Mouse (Mus musculus) cerebellum, adult 2 months (tissue): Measurements from ENCODE around the gene a. TPM values are rescaled to one million over a fixed set of nuclear protein-coding genes. Genes with fewer than 3 reads are reported as not detected.

Source experiments
- DNase-seq, 2 experiments: peaks; one replicate each; pipeline ENCODE4 v3.0.0; 2021
- H3K27ac ChIP-seq: fragments of 200-500 bp; 2 replicates; pipeline ENCODE4 v1.5.1; 2012; ENCODE audit warnings: low read length, control low read depth, inconsistent platforms; ENCODE audit not compliant: insufficient read depth
- H3K27me3 ChIP-seq: fragments of 200-500 bp; 2 replicates; pipeline ENCODE4 v1.6.1; 2012; ENCODE audit warnings: inconsistent platforms, mild to moderate bottlenecking, low read length, moderate library complexity; ENCODE audit not compliant: control insufficient read depth, insufficient read depth
- H3K4me1 ChIP-seq: fragments of 200-500 bp; 2 replicates; pipeline ENCODE4 v1.6.1; 2011; ENCODE audit warnings: low read length; ENCODE audit not compliant: control insufficient read depth, insufficient read depth
- H3K4me3 ChIP-seq: fragments of 200-500 bp; replicated peaks from 2 replicates; pipeline ENCODE3; 2011; ENCODE audit warnings: mild to moderate bottlenecking, low read depth, low read length, control low read depth; ENCODE audit not compliant: insufficient read depth
- CTCF ChIP-seq: fragments of 200-500 bp; IDR thresholded peaks from 2 replicates; pipeline ENCODE4 v1.5.1; 2011; ENCODE audit warnings: low read depth, mild to moderate bottlenecking, control low read depth, low read length, moderate library complexity, borderline replicate concordance; ENCODE audit not compliant: insufficient read depth
- POLR2A ChIP-seq: fragments of 200-500 bp; IDR thresholded peaks from 2 replicates; pipeline ENCODE4 v1.6.1; 2011; ENCODE audit warnings: low read length, control low read depth, borderline replicate concordance; ENCODE audit not compliant: insufficient read depth
- WGBS: fragments of 180-500 bp; shearing (Covaris S2); methylation state at CpG from one replicate; pipeline ENCODE4 v1.1.7; 2018; 5-methylcytosine and 5-hydroxymethylcytosine counted together
- polyA plus RNA-seq: library from polyadenylated mRNA; depleted of rRNA; stranded (reverse); fragments of >200 nt; gene quantifications from 2 replicates; pipeline ENCODE4 v1.2.3, GENCODE M21; 2012

The a gene
- polyA plus RNA-seq, 1 experiment: 0.28 TPM

DNA sequence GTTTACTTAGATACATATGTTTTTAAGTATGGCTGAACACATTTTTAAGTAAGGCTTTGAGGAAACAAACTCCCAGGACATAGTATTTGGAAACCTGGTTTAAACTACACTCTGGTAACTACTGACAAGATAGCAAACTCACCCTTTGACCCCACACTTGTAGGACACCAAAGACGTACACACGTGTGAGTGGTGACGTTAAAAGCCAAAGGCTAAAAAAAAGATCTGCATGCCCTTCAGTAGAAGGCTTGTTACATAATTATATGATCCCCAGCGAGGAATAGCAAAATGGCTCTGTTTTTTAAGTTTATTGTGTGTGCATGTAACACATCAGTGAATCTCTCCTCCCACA is 289.0 kb downstream of the a start:
- no peaks in the 10 kb centered on the region for H3K27me3 ChIP-seq
- DNase-seq: no peak
- 78% methylated on average over 4 of the region's 4 CpGs for WGBS
- no peak overlapping the region for H3K27ac ChIP-seq
- H3K4me1 ChIP-seq: peaks cover 3% of the 10 kb centered on the region; the same call in 1 of the 2 replicates
- TF ChIP-seq CTCF (no peak), POLR2A (no peak)
- H3K4me3 ChIP-seq: no peak overlapping the region

DNA sequence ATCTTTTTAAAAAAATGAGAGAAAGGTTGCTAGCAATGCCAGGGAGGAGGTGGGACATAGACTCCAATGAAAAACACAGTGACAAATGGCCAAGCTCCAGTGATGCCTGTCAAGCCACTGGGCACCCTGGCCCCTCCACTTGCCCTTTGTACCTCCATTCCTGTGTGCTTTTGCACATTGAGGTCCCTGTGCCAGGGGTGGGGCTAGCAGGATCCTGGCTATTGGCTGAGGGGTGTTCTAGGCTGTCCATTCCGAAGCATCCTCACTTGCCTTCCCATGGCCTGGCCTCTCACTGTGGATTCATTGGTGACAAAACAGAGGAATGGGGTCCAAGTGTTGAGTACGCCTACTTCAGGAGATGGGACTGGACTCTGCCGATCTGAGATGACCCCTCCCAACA is 289.9 kb downstream of the a start:
- 93% methylated on average over 3 of the region's 3 CpGs for WGBS
- no peaks in the 10 kb centered on the region for H3K27me3 ChIP-seq
- TF ChIP-seq POLR2A (no peak), CTCF (no peak)

DNA sequence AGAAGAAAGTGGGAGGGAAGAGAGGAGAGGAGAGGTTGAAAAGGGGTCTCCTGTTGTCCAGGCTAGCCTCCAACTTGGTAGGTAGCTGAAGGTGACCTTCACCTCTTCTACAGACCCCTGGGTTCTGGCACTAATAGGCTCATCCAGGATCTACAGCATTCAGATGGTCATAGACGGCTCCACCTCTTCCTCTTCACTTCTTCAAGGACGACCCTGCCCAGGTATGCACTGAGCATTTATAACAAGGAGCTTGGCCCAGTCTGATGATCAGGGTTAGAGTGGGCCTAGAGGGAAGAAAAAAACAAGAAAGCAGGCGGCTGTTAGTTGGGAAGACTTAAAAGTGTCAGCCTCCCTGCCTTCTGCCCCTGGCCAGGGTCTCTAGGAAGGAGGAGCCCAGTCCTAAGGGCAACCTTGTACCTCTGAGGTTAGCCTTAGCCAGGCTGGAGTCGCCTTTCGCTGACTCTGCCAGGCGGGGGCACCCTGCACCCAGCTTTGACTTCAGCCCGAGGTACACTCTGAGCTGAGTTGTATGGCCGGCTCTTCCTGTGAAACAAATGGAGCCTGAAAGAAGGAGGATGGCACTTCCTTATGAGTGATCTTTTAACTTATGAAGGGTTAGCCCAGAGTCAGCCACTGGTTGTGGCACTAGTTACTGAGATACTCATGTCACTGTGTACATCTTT is 291.1 kb downstream of the a start:
- peak; percentile 63 to 78 for DNase-seq
- H3K4me1 ChIP-seq: no peaks in the 10 kb centered on the region
- WGBS: 23% methylated on average over 8 of the region's 8 CpGs
- H3K4me3 ChIP-seq: no peak overlapping the region
- no peak overlapping the region for H3K27ac ChIP-seq
- TF ChIP-seq POLR2A (no peak), CTCF (peak; percentile 83)
- H3K27me3 ChIP-seq: no peaks in the 10 kb centered on the region

More for the DNA sequence above, 289.9 kb downstream of the a start:
- Histone ChIP-seq H3K27ac (no peak overlapping the region), H3K4me3 (no peak overlapping the region), H3K4me1 (no peaks in the 10 kb centered on the region)
- no peak for DNase-seq

DNA sequence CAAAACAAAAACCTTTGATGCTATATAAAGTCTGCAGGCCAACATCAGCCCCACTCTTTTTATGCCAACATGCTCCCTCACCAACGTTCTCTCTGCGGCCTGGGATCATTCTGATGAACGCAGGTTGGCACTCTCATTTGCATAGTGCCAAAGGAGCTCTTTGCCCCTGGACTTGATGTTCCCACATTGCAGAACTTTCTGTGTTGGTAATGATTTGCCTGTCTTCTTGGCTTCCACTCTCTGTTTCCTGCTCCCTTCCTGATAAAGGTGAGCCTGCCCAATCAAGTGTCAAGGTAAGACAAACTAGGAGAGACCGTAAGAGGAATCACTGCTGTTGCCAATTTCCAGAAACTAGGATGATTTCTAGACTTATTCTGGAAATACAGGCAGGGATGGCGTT is 293.3 kb downstream of the a start:
- no peak for TF ChIP-seq CTCF
- no peak for TF ChIP-seq POLR2A
- no peaks in the 10 kb centered on the region for H3K4me1 ChIP-seq
- WGBS: 72% methylated on average over 5 of the region's 5 CpGs
- H3K27ac ChIP-seq: no peak overlapping the region
- H3K27me3 ChIP-seq: no peaks in the 10 kb centered on the region
- H3K4me3 ChIP-seq: no peak overlapping the region
- DNase-seq: no peak

DNA sequence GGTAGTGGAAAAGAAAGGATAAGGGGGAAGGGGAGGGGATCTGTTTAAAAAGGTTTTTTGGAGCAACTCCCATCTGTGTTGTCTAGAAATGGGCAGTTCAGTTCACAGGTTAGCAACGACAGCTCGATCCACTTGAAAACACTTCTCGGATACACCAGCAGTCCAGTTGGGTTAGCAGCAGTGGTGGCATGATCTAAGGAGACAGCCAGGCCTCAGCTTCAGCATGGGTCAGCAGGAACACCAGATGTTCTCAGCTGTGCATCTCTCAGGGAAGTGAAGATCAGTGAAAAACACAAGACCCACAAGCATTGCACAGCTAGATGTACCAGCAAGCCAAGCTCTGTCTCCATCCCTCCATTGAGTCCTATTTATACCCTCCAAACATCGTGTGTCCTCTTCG is 295.1 kb downstream of the a start:
- no peak for TF ChIP-seq CTCF
- TF ChIP-seq POLR2A: no peak
- Histone ChIP-seq H3K27ac (no peak overlapping the region), H3K27me3 (no peaks in the 10 kb centered on the region), H3K4me3 (no peak overlapping the region), H3K4me1 (no peaks in the 10 kb centered on the region)
- WGBS: 87% methylated on average over 5 of the region's 5 CpGs
- no peak for DNase-seq

DNA sequence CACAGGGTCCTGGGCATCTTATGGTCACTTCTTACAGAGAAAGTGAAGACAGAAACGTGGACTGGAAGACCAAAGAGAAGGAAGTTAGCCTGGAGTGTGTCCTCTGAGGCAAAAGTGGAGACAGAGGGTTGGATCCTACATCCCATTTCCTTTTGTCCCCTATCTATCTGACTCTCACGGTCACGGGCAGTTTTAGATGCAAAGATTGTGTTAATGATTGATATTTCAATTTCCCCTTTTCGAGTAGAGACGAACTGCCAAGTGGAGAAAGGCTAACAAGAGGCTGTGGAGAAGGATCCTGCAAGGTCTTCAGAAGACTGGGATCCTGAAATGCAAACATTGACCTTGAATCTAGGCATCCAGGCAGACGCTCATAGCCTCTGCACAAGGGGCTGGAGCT is 297.1 kb downstream of the a start:
- no peak for TF ChIP-seq CTCF
- no peak for TF ChIP-seq POLR2A
- no peak for DNase-seq
- no peak overlapping the region for H3K4me3 ChIP-seq
- WGBS: 81% methylated on average over 6 of the region's 6 CpGs
- no peak overlapping the region for H3K27ac ChIP-seq
- no peaks in the 10 kb centered on the region for H3K27me3 ChIP-seq
- H3K4me1 ChIP-seq: no peaks in the 10 kb centered on the region

DNA sequence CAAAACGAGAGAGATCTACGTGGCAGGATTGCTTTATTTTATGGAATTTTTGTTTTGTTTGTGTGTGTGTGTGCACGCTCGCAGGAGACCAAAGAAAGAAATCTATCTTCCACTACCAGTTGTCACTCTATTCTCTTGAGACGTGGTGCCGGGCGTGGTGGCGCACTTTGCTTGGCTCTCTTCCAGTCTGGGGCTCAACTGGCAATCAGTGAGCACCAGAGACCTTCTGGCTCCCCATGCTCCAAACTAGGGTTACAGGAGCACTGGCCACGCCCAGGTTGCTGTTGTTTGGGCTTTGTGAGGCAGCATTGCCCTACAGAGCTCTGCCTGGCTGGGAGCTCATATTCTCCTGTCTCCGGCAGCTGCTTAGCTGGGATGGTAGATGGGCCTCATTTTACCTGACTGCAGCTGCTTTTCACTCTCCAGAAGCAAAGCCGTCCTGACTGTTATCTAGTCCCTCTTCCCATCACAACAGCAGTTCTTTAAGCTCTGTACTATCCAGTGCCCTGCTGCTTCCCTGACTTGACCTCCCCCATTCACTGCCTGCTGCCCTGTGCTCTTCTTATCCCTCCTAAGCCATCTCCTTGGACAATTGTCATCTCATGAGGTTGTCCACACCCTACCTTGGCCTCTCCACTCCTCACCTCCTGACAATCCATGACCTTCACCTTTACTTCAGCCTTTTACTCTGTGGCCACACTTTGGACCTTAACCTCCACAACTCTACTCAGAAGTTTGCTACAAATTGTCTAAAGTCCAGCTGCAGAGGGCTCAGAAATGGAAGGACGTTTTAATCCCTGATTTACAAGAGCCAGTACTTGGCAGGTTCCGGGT is 299.9 kb downstream of the a start:
- no peak overlapping the region for H3K27ac ChIP-seq
- DNase-seq: no peak
- no peak for TF ChIP-seq POLR2A
- TF ChIP-seq CTCF: no peak
- H3K4me3 ChIP-seq: no peak overlapping the region
- H3K27me3 ChIP-seq: no peaks in the 10 kb centered on the region
- no peaks in the 10 kb centered on the region for H3K4me1 ChIP-seq
- WGBS: 36% methylated on average over 13 of the region's 13 CpGs

DNA sequence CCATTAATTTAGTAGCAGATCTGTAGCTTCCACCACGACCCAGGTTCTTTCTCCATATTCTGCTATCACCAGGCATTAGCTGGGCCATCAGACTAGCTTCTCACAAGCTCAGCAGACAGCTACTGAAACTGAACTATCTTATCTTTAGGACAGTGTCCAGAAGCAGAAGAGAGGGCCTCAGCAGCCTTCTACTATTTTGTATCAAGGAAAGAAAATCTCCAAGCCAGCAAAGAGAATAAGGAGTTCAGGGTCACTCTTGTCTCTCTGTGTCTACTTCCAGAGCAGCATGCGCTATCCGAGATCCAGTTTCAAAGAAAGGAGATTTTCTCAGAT is 300.5 kb downstream of the a start:
- H3K4me1 ChIP-seq: no peaks in the 10 kb centered on the region
- WGBS: 91% methylated on average over 3 of the region's 3 CpGs
- TF ChIP-seq CTCF: no peak
- no peak for TF ChIP-seq POLR2A

More for the DNA sequence above, 300.5 kb downstream of the a start:
- H3K27me3 ChIP-seq: no peaks in the 10 kb centered on the region
- no peak overlapping the region for H3K4me3 ChIP-seq
- DNase-seq: no peak
- H3K27ac ChIP-seq: no peak overlapping the region
